Mouse (Mus musculus): ENCODE results near the gene LTO1.

The LTO1 gene

DNA sequence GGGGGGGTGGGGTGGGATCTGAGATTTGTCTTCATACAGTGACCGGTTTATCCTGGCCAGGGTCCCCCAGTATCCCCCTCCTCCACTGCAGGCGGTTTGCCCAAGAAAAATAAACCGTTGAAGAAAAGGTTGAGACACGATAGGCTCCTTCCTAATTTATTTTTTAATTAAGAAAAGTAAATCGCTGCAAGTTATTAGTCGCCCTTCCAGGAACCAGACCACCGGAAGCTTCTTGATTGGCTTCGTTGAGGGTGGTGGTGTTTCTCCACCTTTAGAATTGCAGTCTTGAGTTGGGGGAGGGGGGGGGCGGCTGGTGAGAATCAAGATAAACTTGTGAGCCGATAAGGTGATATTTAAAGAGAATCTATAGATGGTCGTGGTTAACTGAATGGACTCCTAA, 25.7 kb downstream of the LTO1 start:
- DNase-seq = no peak

DNA sequence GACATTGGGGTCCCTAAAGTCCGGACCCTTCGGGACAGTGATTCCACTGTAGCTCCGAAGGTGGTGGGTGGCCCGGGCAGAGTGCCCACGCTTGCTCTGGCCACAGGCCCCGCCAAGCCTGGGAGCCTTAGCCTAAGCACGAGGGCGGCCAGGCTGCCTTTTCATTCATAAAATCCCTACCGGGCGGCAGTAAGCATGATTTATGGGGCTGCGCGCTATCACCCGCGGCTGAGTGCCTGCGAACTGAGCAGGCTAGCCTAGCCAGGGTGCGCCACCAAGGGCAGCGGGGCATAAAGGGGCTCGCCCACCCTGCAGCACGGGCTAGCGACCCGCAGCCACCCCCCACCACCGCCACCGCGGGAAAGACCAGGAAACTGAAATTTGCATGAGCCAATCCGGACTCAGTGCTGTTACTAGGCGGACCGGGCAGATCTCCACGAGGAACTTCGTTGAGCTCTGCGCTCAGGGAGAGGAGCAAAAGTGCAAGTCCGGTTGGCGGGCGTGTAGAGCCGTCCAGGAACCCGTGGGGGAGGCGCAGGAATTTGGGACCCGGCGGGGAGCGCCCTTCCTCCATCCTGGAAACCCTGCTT, 26.4 kb downstream of the LTO1 start:
- peak in 1 of 2 experiments; percentile 24 for DNase-seq

DNA sequence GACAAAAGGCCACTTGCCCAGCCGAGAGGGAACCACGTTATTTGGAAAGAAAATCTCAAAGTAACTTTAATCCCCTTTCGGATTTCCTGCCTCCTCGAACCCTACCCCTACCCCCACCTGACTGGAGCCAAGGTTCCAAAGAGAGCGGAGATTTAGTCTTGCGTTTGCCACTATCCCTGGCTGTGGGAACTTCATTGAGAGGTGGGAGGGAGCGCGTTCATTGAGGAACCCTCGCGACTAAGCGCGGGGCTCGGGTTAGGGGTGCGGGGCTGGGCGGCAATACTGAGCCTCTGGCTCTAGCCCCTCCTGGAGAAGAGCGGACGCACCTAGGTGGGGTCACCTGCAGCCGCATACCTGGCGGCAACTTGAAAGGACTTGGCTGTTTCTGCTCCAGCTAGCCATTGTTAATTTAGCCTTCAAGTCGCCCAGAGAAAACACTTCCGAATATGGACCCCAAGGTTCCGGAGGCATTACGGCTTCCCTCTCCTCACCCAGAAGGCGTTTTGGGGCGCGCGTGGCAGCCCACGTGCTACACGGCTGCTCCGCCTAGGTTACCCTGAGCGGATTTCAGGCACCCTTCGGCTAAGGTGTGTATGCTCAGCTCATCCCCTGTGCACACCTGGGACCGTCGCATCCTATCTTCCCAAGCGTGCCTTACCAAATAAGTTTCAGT, 27.3 kb downstream of the LTO1 start:
- no peak for DNase-seq

DNA sequence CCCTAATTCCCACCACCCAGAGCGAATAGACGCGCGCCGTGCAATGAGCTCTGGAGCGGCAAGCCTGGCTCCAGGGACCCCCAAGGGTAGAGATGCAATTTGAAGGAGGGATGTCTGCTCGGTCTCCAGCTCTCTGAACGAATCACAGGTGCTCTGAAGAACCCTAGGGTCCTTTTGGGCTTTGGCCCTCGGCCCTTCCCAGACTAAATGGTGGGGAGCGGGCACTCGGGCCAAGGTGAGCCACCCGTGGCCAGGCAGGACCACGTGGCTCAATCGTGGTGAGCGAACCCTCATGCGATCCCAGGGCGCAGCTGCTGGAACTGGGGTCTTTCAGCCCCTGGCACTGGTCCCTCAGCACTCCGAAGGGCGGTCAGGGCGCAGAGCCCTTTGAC, 27.8 kb downstream of the LTO1 start:
- no peak for DNase-seq

DNA sequence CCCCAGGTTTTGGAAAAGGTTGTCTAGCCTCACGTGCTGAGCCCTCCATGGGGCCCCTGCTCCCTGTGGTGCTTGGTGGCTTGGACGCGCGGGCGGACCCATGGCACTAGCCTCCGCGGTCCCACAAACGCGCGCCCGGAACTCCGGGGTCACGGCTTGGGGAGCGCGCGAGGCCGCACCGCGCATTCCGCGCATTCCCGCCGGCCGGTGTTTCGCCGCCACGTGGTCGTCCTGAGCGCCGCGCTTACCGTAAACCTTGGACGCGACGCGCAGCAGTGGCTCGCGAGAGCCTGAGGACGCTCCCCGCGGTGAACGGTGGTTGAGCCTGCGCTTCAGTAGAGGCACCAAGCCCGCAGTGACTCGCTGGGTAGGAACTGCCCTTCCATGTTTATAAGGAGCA, 28.4 kb downstream of the LTO1 start:
- DNase-seq = peak in 1 of 2 experiments; percentile 56

DNA sequence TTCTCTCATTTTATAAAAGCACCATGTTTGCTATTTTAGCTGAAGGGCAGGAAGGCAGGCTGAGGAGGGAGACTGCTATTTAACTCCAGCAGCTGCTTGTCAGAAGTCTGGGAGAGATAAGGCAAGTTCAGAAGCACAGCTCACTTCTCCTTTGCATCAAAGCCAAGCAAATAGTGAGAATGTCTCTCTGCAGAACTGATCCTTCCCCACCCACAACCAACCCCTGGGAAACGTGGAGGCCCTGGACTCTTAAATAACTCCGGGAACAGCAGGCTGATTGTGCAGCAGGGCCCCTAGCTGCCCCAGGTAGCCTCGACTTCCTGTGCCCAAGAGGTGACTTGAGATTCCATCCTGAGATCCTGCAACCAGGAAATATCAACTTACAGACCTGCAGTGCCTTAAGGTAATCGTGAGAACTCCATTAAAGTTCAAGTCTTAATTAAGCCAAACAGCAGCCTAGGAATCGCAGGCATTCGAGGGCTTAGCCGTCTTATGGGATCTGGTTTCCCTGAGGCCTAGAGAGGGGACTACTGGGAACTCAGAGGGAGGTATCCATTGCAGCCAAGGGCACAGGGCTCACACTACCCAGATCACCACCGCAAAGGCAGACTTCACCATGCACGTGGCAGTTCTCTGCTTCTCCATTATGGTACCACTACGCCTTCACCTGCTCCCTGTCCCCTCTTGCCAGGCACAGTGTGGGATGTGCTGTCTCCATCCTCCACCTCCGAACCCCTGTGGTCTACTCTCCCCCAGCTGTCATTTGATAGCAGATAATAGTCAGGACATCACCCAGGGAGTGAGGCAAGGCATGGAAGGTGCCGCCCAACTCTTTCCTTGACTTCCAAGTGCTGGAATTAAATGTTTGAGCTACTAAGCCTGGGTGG, 43.9 kb downstream of the LTO1 start:
- DNase-seq = no peak

DNA sequence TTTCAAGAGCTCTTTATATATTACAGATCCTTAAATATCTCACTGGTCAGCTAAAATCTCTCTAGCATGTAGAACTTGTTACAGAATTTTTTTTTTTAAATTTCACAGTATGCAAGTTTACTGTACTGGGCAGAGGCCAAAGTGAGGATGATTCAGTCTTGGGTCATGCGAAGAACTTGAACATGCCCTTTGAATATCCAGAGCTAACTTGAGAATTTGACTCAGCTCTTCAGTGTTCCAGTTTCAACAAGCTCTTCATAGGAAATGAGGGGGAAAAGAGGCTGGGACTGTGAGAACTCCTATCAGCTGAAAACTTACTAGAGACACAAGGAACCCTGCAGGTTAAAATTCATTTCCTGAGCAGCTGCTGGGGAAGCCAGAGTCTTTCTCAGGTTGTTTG, 49.0 kb downstream of the LTO1 start:
- no peak for DNase-seq

DNA sequence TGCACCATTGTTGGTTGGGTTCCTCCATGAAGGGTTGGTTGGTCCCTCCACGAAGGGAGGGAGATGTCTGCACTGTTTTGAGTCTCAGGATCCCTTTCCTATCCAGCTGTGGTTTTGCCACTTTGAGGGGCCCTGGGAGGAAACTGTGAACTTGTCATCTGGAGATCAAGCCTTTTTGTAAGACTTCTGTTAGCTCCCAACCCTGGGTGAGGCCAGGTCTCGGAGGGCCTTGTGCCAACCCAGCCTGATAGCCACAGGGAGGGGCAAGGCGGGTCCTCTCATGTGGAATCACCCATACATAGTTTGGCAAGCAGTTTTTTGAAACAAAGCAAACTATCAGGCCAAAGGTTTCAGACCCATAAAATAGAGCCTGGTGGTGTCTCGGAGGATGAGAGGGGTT, 49.4 kb downstream of the LTO1 start:
- DNase-seq = no peak

DNA sequence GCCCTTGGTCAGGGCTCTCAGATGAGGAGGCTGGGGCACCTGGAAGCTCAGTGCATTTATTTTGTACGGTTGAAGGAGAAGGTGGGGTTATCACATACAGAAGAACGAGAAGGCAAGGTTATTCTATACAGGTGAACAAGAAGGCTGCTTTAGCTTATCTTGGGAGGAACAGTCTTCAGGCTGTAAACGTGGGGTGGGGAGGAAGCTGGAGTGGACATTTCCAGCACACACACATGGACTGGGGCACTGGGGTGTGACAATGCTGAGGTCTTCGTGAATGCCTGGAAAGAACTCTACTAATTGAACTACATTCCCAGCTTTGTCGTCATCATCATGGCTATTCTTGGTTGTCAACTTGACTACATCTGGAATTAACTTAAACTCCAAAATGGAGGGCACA, 51.0 kb downstream of the LTO1 start:
- no peak for DNase-seq

DNA sequence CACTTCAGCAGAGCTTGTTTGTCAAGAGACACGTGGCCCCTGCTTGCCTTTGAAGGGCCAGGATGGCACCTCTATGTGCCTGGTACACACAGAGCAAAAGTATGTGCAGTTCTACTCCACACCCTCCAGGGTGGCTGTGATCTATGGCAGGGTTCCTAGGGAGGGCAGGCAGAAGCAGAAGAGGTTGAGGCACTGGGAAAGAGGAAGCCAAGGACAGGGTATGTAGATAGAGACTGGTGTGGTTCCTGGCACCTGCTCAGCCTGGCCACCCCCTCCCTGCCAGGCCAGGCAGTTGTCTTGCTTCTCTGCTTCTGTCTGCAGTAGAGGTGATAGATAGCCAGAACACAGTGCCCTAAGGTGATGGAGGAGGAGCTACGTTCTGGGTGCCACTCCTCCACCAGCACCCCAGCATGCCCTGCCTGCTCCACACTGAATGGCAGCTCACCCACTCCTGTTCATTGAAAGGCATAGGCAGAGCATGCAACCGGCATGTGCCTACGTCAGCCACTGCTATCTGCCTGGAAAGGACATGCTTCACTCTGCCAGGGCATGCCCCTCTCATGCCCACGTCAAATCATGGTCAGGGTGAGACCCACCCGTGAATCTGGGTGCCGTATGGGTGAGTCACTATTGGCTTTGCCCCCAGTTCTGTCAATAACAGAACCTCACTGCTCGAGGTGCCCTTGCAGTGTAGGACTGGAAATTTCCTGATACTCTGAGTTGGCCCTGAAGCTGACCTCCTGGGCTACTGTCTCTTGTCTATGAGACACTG, 56.3 kb downstream of the LTO1 start:
- DNase-seq = no peak

DNA sequence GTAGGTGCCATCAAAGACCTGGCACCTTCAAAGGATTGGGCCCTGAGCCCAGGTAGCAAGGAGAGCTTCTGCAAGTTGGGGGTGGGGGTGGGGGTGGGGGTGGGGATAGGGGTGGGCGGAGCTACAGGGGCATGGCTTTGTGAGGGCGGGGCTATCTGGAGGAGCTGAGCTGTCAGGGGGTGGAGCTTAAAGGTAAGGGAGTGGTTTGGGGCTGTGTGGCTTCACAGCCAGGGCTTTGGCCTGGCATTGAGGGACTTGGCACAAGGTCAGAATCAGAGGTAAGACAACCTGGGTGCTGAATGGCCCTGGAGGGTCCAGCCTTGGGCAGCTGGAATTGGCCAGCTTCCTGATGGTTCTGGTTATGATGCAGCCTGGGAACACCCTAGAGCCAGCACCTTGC, 56.9 kb downstream of the LTO1 start:
- no peak for DNase-seq

DNA sequence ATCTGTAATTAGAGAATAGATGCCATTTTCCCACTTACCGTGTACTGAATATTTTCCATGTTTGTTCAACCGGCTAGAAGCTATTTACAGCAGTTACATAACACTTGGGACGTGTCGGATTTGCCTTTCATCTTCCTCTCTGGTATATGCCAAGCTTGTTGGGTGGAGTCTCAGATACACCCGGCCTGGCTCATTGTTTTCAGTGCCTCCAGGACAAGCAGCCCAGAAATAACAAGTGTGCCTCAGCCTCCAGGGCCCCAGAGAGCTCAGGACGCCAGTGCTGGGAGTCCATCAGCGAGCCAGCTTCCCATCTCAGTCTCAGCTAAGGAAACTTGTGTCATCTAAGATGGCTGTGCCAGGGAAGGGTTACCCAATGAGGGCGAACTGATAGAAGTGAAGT, 58.6 kb downstream of the LTO1 start:
- no peak for DNase-seq

DNA sequence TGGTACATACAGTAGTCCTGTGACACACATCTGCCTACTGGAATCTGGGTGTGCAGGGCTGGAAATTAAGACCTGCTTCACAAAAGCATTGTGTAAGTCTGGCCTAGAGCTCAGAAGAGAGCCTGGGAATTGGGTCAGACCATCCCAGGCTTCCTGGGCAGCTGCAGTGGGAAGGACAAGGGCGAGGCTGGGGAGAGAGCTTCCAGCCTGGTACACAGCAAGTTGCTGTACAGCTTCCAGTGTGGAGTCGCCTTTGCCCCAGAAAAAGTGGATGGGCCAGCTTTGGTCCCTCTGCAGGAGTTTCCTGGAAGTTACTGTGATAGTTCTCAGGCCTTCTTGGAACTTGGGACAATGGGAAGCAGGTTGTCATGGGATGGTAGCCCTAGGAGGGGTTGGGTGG, 62.2 kb downstream of the LTO1 start:
- no peak for DNase-seq

DNA sequence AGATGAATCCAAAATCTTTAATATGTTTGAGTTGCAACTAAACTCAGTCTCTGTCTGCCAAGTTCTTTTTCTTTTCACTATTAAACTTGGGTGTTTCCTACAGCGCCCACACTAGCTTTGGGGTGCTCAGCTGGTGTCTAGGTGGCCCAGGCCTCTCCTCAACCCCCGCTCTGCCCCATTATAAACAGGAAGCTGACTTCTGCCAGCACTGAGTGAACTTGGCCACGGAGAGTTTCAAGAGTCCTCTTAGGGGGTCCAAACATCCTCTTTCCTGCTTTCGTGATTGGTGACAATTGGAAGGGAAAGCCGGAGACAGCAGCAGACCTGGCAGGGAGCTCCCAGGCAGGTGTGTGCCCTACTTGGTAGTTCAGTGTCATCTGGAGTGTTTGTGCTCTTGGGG, 64.9 kb downstream of the LTO1 start:
- DNase-seq = no peak

Measured in cerebellum, adult 18-20 months (tissue).